Mouse (Mus musculus): ENCODE data around the gene Sla2.

- TF ChIP-seq CTCF (IDR thresholded peaks at IDR 0.05; ENCODE audit: low read depth) = no peak
- TF ChIP-seq EP300 (IDR thresholded peaks at IDR 0.05; ENCODE audit: low read depth) = no peak
Observed at GRCm38 (mm10) chr2:156886084-156886631, 834 bp downstream of the Sla2 start.

Measured in liver, postnatal 0 days (tissue).